Mouse (Mus musculus) kidney, adult 2 months (tissue): ENCODE data around the gene Actn2.

Experiments used
- CTCF ChIP-seq: fragments of 200-500 bp; conservative IDR thresholded peaks from 2 replicates; pipeline ENCODE4 v1.5.1; 2011; ENCODE audit warnings: low read depth, mild to moderate bottlenecking, control low read depth, low read length, moderate library complexity, mixed read lengths; ENCODE audit not compliant: insufficient read depth, insufficient read length
- POLR2A ChIP-seq: fragments of 200-500 bp; IDR thresholded peaks from one replicate; pipeline ENCODE4 v1.6.1; 2011; ENCODE audit warnings: low read depth, low read length, control low read depth

DNA sequence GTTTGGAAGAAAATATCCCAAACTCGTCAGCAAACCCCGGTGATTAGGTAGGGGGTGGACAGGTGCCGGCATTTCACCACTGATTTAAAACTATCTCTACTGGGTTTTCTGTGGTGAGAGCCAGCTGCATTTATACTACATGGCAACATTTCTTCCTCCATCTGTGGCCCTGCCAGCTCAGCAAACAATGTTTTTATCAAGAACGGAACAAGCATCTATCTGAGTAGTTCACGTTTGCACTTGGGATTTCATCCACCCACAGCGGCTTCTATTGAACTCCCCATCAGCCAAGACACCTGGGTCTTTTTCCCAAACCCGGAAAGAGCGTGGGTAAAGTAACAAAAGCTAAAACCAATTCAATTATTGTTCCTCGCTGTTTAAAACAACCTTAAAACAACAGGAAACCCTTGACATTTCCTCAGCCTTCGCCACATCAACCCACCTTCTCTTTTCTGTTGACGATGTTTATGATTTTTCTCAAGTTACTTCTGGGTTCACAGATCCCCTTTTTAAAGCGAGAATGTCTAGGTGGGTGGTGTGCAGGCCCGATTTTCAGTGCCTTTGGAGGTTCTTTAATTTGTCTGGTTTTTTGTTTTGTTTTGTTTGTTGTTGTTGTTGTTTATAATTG, 8.8 kb upstream of the Actn2 start:
- no peak for TF ChIP-seq CTCF
- no peak for TF ChIP-seq POLR2A
